Mouse (Mus musculus) intestine, embryonic 14.5 days (tissue): ENCODE results near the gene Galnt6. TPM values are rescaled to one million over a fixed set of nuclear protein-coding genes. Genes with fewer than 3 reads are reported as not detected.

Source experiments
- ATAC-seq: fragments of 200-750 bp; cut with Nextera tagmentation; replicated peaks from 2 replicates; pipeline ENCODE4 v1.8.0; 2017; ENCODE audit warnings: low read depth, moderate number of reproducible peaks, moderate TSS enrichment, moderate library complexity; ENCODE audit not compliant: low FRiP score, low TSS enrichment
- DNase-seq: peaks from one replicate; pipeline ENCODE4 v3.0.0-alpha.2; 2018; ENCODE audit warnings: low spot score
- H3K27ac ChIP-seq: fragments of 300-500 bp; sonication (generic); 2 replicates; pipeline ENCODE4 v1.5.1; 2014; ENCODE audit warnings: low read depth, mild to moderate bottlenecking, control low read depth
- H3K27me3 ChIP-seq: fragments of 300-500 bp; sonication (generic); replicated peaks from 2 replicates; pipeline ENCODE4 v1.6.1; 2014; ENCODE audit warnings: low read length, control low read depth; ENCODE audit not compliant: control insufficient read depth, insufficient read depth
- H3K36me3 ChIP-seq: fragments of 300-500 bp; sonication (generic); 2 replicates; pipeline ENCODE4 v1.6.1; 2014; ENCODE audit warnings: low read length, control low read depth; ENCODE audit not compliant: control insufficient read depth, insufficient read depth
- H3K4me1 ChIP-seq: fragments of 300-500 bp; sonication (generic); replicated peaks from 2 replicates; pipeline ENCODE4 v1.6.1; 2014; ENCODE audit warnings: low read length, control low read depth, mixed read lengths; ENCODE audit not compliant: control insufficient read depth, insufficient read depth
- H3K4me2 ChIP-seq: fragments of 300-500 bp; sonication (generic); 2 replicates; pipeline ENCODE4 v1.6.1; 2014; ENCODE audit warnings: low read length
- H3K4me3 ChIP-seq: fragments of 300-500 bp; sonication (generic); 2 replicates; pipeline ENCODE4 v1.5.1; 2014; ENCODE audit warnings: low read depth, low read length, control low read depth, mixed read lengths
- H3K9ac ChIP-seq: fragments of 300-500 bp; sonication (generic); 2 replicates; pipeline ENCODE4 v1.6.1; 2014; ENCODE audit warnings: mild to moderate bottlenecking, low read length
- H3K9me3 ChIP-seq: fragments of 300-500 bp; sonication (generic); 2 replicates; pipeline ENCODE4 v1.6.1; 2016; ENCODE audit warnings: low read length, control low read depth; ENCODE audit not compliant: control insufficient read depth
- WGBS: fragments of 180-500 bp; shearing (Covaris S2); extraction: QIAGEN DNeasy Blood & Tissue Kit; methylation state at CpG from one replicate; pipeline ENCODE4 v1.1.7; 2014; 5-methylcytosine and 5-hydroxymethylcytosine counted together
- polyA plus RNA-seq: library from polyadenylated mRNA; unstranded; fragments of >200 nt; fragmentation: Nextera tagmentation; extraction: Ambion mirVana; gene quantifications from 2 replicates; pipeline ENCODE4 v1.2.1, GENCODE M21; 2014

Gene Galnt6
- polyA plus RNA-seq, 1 experiment from 2014 or later: 1.4 TPM

- ATAC-seq (no peak), DNase-seq (no peak)
- Histone ChIP-seq H3K4me3 (no peak overlapping the region), H3K9ac (no peak overlapping the region), H3K4me2 (no peak overlapping the region), H3K27me3 (no peaks in the 10 kb centered on the region), H3K27ac (no peak overlapping the region), H3K9me3 (no peaks in the 10 kb centered on the region), H3K36me3 (no peaks in the 10 kb centered on the region), H3K4me1 (no peaks in the 10 kb centered on the region)
- 73% methylated on average over 10 of the region's 10 CpGs for WGBS
Observed at GRCm38 (mm10) chr15:100720066-100720465, 9.1 kb downstream of the Galnt6 start.

- WGBS: 92% methylated on average over 5 of the region's 5 CpGs
- Histone ChIP-seq H3K4me1 (no peaks in the 10 kb centered on the region), H3K27me3 (no peaks in the 10 kb centered on the region), H3K9ac (no peak overlapping the region), H3K4me2 (no peak overlapping the region), H3K27ac (no peak overlapping the region), H3K9me3 (no peaks in the 10 kb centered on the region), H3K4me3 (no peak overlapping the region), H3K36me3 (no peaks in the 10 kb centered on the region)
- DNase-seq: no peak
- no peak for ATAC-seq
Observed at GRCm38 (mm10) chr15:100719217-100719616, 10.0 kb downstream of the Galnt6 start.

GRCm38 (mm10) chr15:100718572-100718971 is 10.6 kb downstream of the Galnt6 start:
- H3K9ac ChIP-seq: no peak overlapping the region
- DNase-seq (no peak), ATAC-seq (no peak)
- WGBS: 79% methylated on average over 11 of the region's 11 CpGs
- no peaks in the 10 kb centered on the region for H3K4me1 ChIP-seq
- no peak overlapping the region for H3K4me3 ChIP-seq
- no peaks in the 10 kb centered on the region for H3K36me3 ChIP-seq
- no peaks in the 10 kb centered on the region for H3K9me3 ChIP-seq
- no peaks in the 10 kb centered on the region for H3K27me3 ChIP-seq
- H3K27ac ChIP-seq: no peak overlapping the region
- no peak overlapping the region for H3K4me2 ChIP-seq

GRCm38 (mm10) chr15:100717933-100718332 is 11.2 kb downstream of the Galnt6 start:
- WGBS: 78% methylated on average over 6 of the region's 6 CpGs
- ATAC-seq (no peak), DNase-seq (no peak)
- H3K27me3 ChIP-seq: no peaks in the 10 kb centered on the region
- no peaks in the 10 kb centered on the region for H3K4me1 ChIP-seq
- H3K36me3 ChIP-seq: no peaks in the 10 kb centered on the region
- no peak overlapping the region for H3K4me3 ChIP-seq
- H3K9ac ChIP-seq: no peak overlapping the region
- no peaks in the 10 kb centered on the region for H3K9me3 ChIP-seq
- H3K4me2 ChIP-seq: no peak overlapping the region
- no peak overlapping the region for H3K27ac ChIP-seq

GRCm38 (mm10) chr15:100715399-100715993 is 13.7 kb downstream of the Galnt6 start:
- no peaks in the 10 kb centered on the region for H3K36me3 ChIP-seq
- no peak overlapping the region for H3K9ac ChIP-seq
- DNase-seq (no peak), ATAC-seq (no peak)
- H3K27ac ChIP-seq: no peak overlapping the region
- no peaks in the 10 kb centered on the region for H3K27me3 ChIP-seq
- no peak overlapping the region for H3K4me3 ChIP-seq
- no peak overlapping the region for H3K4me2 ChIP-seq
- no peaks in the 10 kb centered on the region for H3K4me1 ChIP-seq
- WGBS: 78% methylated on average over 9 of the region's 9 CpGs
- no peaks in the 10 kb centered on the region for H3K9me3 ChIP-seq

GRCm38 (mm10) chr15:100714470-100714869 is 14.7 kb downstream of the Galnt6 start:
- whole genome bisulfite sequencing: 87% methylated on average over 8 of the region's 8 CpGs

GRCm38 (mm10) chr15:100710838-100711237 is 18.3 kb downstream of the Galnt6 start:
- H3K36me3 ChIP-seq: no peaks in the 10 kb centered on the region
- H3K4me2 ChIP-seq: no peak overlapping the region
- H3K9ac ChIP-seq: no peak overlapping the region
- H3K27ac ChIP-seq: no peak overlapping the region
- no peaks in the 10 kb centered on the region for H3K4me1 ChIP-seq
- H3K27me3 ChIP-seq: no peaks in the 10 kb centered on the region
- no peaks in the 10 kb centered on the region for H3K9me3 ChIP-seq
- no peak for DNase-seq
- WGBS: 67% methylated on average over 6 of the region's 6 CpGs
- ATAC-seq: no peak
- no peak overlapping the region for H3K4me3 ChIP-seq

More at GRCm38 (mm10) chr15:100714470-100714869, 14.7 kb downstream of the Galnt6 start:
- no peaks in the 10 kb centered on the region for H3K9me3 ChIP-seq
- no peak for ATAC-seq
- H3K4me3 ChIP-seq: no peak overlapping the region
- H3K27ac ChIP-seq: no peak overlapping the region
- no peak overlapping the region for H3K9ac ChIP-seq
- no peaks in the 10 kb centered on the region for H3K4me1 ChIP-seq
- H3K27me3 ChIP-seq: no peaks in the 10 kb centered on the region
- H3K36me3 ChIP-seq: no peaks in the 10 kb centered on the region
- no peak overlapping the region for H3K4me2 ChIP-seq
- DNase-seq: no peak

GRCm38 (mm10) chr15:100708433-100709078 is 20.6 kb downstream of the Galnt6 start:
- Histone ChIP-seq H3K4me1 (0 out of 2 replicates have a peak, but pooled peaks cover 6% of the 10 kb centered on the region), H3K27me3 (no peaks in the 10 kb centered on the region), H3K36me3 (no peaks in the 10 kb centered on the region), H3K4me3 (no peak overlapping the region), H3K9ac (no peak overlapping the region), H3K27ac (no peak overlapping the region; the same call in 1 of the 2 replicates), H3K9me3 (no peaks in the 10 kb centered on the region), H3K4me2 (no peak overlapping the region)
- DNase-seq: no peak
- ATAC-seq: no peak
- WGBS: 70% methylated on average over 8 of the region's 8 CpGs

GRCm38 (mm10) chr15:100706226-100706625 is 22.9 kb downstream of the Galnt6 start:
- Histone ChIP-seq H3K4me1 (0 out of 2 replicates have a peak, but pooled peaks cover 6% of the 10 kb centered on the region), H3K27me3 (no peaks in the 10 kb centered on the region), H3K36me3 (no peaks in the 10 kb centered on the region), H3K9me3 (no peaks in the 10 kb centered on the region), H3K4me3 (no peak overlapping the region), H3K9ac (no peak overlapping the region), H3K4me2 (no peak overlapping the region), H3K27ac (no peak overlapping the region)
- no peak for ATAC-seq
- DNase-seq: no peak
- 68% methylated on average over 8 of the region's 8 CpGs for WGBS
